Mouse (Mus musculus) heart, adult 9 months (tissue): Measurements from ENCODE around the gene Map3k13.
A peak's percentile ranks its signal among the peaks of the same experiment; 100 is the strongest.
"Not testable (repeated sequence)": the region's sequence is repeated elsewhere in the genome, so short reads cannot be mapped to it uniquely, and the experiment has no call there.

ENCODE experiments used
- DNase-seq, 2 experiments: peaks; one replicate each; pipeline ENCODE4 v3.0.0; 2022; ENCODE audit warnings: low spot score in 2 of 2

The Map3k13 gene

GRCm38 (mm10) chr16:21807786-21808185, 13.6 kb downstream of the Map3k13 start:
- not testable (repeated sequence) for DNase-seq

GRCm38 (mm10) chr16:21813164-21813834, 19.2 kb downstream of the Map3k13 start:
- DNase-seq, result no peak

GRCm38 (mm10) chr16:21814861-21815668, 20.9 kb downstream of the Map3k13 start:
- peak; percentile 23 to 64 for DNase-seq

- no peak for DNase-seq
Measured at GRCm38 (mm10) chr16:21815669-21816010, 21.5 kb downstream of the Map3k13 start.

- no peak for DNase-seq
Measured at GRCm38 (mm10) chr16:21818132-21818531, 24.0 kb downstream of the Map3k13 start.

GRCm38 (mm10) chr16:21818629-21819028, 24.5 kb downstream of the Map3k13 start:
- peak; percentile 18 to 24 for DNase-seq

GRCm38 (mm10) chr16:21825612-21826031, 31.5 kb downstream of the Map3k13 start:
- no peak for DNase-seq

GRCm38 (mm10) chr16:21827153-21827552, 33.0 kb downstream of the Map3k13 start:
- peak; percentile 27 to 58 for DNase-seq

- no peak for DNase-seq
Measured at GRCm38 (mm10) chr16:21827581-21827980, 33.4 kb downstream of the Map3k13 start.

- DNase-seq, result no peak
Measured at GRCm38 (mm10) chr16:21829711-21830110, 35.6 kb downstream of the Map3k13 start.

- DNase-seq, result no peak
Measured at GRCm38 (mm10) chr16:21830784-21831183, 36.6 kb downstream of the Map3k13 start.

- DNase-seq, result no peak
Measured at GRCm38 (mm10) chr16:21831764-21832163, 37.6 kb downstream of the Map3k13 start.

- DNase-seq, result no peak
Measured at GRCm38 (mm10) chr16:21833469-21833868, 39.3 kb downstream of the Map3k13 start.

GRCm38 (mm10) chr16:21833970-21834369, 39.8 kb downstream of the Map3k13 start:
- no peak for DNase-seq

- no peak for DNase-seq
Measured at GRCm38 (mm10) chr16:21834866-21835583, 40.9 kb downstream of the Map3k13 start.

GRCm38 (mm10) chr16:21835584-21835931, 41.4 kb downstream of the Map3k13 start:
- DNase-seq, result no peak

GRCm38 (mm10) chr16:21836311-21837072, 42.3 kb downstream of the Map3k13 start:
- no peak for DNase-seq

GRCm38 (mm10) chr16:21837694-21838093, 43.5 kb downstream of the Map3k13 start:
- no peak for DNase-seq

- DNase-seq, result peak; percentile 32 to 50
Measured at GRCm38 (mm10) chr16:21845800-21846671, 51.9 kb downstream of the Map3k13 start.

- no peak for DNase-seq
Measured at GRCm38 (mm10) chr16:21848444-21848843, 54.3 kb downstream of the Map3k13 start.

- DNase-seq, result no peak
Measured at GRCm38 (mm10) chr16:21848847-21849246, 54.7 kb downstream of the Map3k13 start.
